Mouse (Mus musculus): ENCODE measurements at regions not wholly inside any gene's neighbourhood (a gene's known extent, or its start where the extent isn't known, plus 50 kb on each side); places are given as distances from the start of the nearest gene placed in this dataset.

DNA sequence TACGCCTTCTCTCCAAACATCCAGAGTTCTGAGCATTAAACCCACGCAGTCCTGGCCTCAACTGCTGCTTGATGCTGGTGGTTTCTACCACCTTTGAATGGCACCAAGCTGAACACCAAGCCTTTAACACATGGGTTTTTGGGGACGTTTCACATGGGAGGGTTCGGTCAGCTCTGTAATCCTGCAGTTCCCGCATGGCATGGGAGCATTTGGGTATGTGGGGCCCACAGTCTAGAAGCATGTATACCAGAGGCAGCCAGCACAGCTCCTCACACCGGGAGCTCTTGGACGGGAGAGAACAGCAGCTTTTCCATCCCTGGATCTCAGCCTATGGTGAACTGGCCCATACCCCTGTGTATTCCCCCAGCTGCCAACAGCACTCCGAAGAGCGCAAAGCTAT, 55.9 kb upstream of the Dap start:
- H3K27ac ChIP-seq (ENCODE audit: low read depth), result no peak overlapping the region
- H3K4me2 ChIP-seq (ENCODE audit: low read depth, low read length), result no peak overlapping the region
- no peak overlapping the region for H3K9ac ChIP-seq (replicated peaks)
- WGBS (ENCODE audit: insufficient replicate concordance), result 79% methylated on average over 9 of the region's 9 CpGs
- no peak for DNase-seq
- H3K4me3 ChIP-seq (ENCODE audit: low read depth, low read length), result no peak overlapping the region
- no peaks in the 10 kb centered on the region for H3K27me3 ChIP-seq (ENCODE audit: insufficient read depth, low read length)
- no peak for TF ChIP-seq EP300 (IDR thresholded peaks at IDR 0.05; ENCODE audit: low read depth)
- no peak for TF ChIP-seq CTCF (IDR thresholded peaks at IDR 0.05; ENCODE audit: low read depth)
- no peaks in the 10 kb centered on the region for H3K36me3 ChIP-seq (replicated peaks; ENCODE audit: insufficient read depth, low read length)
- H3K9me3 ChIP-seq (ENCODE audit: low read length), result no peaks in the 10 kb centered on the region
- no peak for ATAC-seq
- no peaks in the 10 kb centered on the region for H3K4me1 ChIP-seq (ENCODE audit: insufficient read depth)

DNA sequence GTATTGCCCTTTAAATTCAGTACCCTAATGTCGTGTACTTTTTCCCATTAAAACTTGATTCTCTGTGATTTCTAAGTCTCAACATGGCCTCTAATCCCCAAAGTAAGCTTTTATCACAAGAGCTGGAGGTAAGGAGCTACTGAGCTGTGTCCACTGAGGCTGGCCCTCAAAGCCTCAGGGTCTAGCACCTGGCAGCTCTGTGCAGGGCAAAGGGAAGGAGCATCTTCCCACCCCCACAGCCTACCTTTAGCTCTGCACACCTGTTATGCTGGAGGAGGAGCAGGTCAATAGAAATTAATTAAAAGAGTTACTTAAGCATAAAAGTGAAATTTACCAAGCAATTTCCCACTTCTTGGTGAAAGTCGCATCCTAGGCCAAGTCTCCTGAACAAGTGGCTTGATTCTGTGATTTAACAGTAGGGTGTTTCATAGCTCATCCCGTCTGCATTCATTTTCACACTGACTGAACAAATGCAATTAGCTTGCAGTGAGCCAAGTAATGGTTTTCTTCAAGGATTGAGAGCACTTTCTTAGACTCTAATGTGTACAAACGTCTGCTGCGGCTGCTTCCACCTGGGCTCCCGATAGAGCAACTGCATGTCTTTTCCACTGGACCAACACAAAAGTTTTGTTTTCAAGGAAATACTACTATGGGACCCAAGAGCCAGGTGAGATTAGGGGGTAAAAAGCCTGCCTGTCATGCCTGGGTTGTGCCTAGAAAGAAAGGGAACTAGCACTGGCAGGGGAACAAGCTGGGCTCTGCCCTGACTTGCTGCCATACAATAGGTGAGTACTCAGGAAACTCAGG, 50.6 kb upstream of the Dap start:
- Histone ChIP-seq H3K9me3 (ENCODE audit: low read length) (no peaks in the 10 kb centered on the region), H3K4me3 (ENCODE audit: low read depth, low read length) (no peak overlapping the region), H3K4me1 (ENCODE audit: insufficient read depth) (no peaks in the 10 kb centered on the region), H3K36me3 (replicated peaks; ENCODE audit: insufficient read depth, low read length) (no peaks in the 10 kb centered on the region), H3K4me2 (ENCODE audit: low read depth, low read length) (no peak overlapping the region), H3K27me3 (ENCODE audit: insufficient read depth, low read length) (no peaks in the 10 kb centered on the region), H3K9ac (replicated peaks) (no peak overlapping the region), H3K27ac (ENCODE audit: low read depth) (no peak overlapping the region)
- ATAC-seq (no peak), DNase-seq (no peak)
- WGBS (ENCODE audit: insufficient replicate concordance), result 72% methylated on average over 6 of the region's 6 CpGs
- no peak for TF ChIP-seq CTCF (IDR thresholded peaks at IDR 0.05; ENCODE audit: low read depth)
